11 mouse cellular contexts compared by ENCODE assay signal in genomic region chr16:30515418-30515817, GRCm38 (mm10). TPM values are rescaled to one million over a fixed set of nuclear protein-coding genes. Genes with fewer than 3 reads are reported as not detected.
DNase-seq lines count a peak whose midpoint lies in the region; ATAC-seq lines count a peak whose summit lies in the region.
"Had no signal": no experiment of that assay in that cellular context is flagged by ENCODE, and none has a peak within 500 bp of the region (broad histone marks: within the 10 kb centered on the region; RNA-seq: fewer than 3 reads in every experiment).

No protein-coding gene starts in this region.

- peak; percentile 76 for DNase-seq in CD4-positive, CD25-positive, alpha-beta regulatory T cell, adult 2 months (ENCODE audit: low read depth, low spot score)
- DNase-seq in kidney, postnatal 10 days: peak; percentile 52
- peak; percentile 57 for DNase-seq in 416B (ENCODE audit: low read depth)
- peak; percentile 41 for DNase-seq in embryonic facial prominence, embryonic 10.5 days (ENCODE audit: low spot score)
- no peak for DNase-seq in layer of hippocampus, adult 9-10 months (ENCODE audit: low spot score)
- DNase-seq: adrenal gland, adult 8-10 months had no signal

- H3K27me3 ChIP-seq in kidney, embryonic 14.5 days (ENCODE audit: control insufficient read depth, insufficient read depth, low read length): no peaks in the 10 kb centered on the region
- H3K27me3 ChIP-seq in embryonic facial prominence, embryonic 10.5 days (replicated peaks; ENCODE audit: low read depth, poor library complexity, severe bottlenecking): no peaks in the 10 kb centered on the region
- H3K27me3 ChIP-seq: hindbrain, embryonic 12.5 days; midbrain, embryonic 12.5 days had no signal

- whole genome bisulfite sequencing in kidney, embryonic 14.5 days: 74% methylated on average over 12 of the region's 12 CpGs
- WGBS in embryonic facial prominence, embryonic 10.5 days: 68% methylated on average over 12 of the region's 12 CpGs

- no peak overlapping the region for H3K27ac ChIP-seq in kidney, embryonic 14.5 days (ENCODE audit: low read depth, low read length)
- no peak overlapping the region for H3K27ac ChIP-seq in embryonic facial prominence, embryonic 10.5 days (replicated peaks)
- H3K27ac ChIP-seq: hindbrain, embryonic 12.5 days; midbrain, embryonic 12.5 days had no signal

- H3K9me3 ChIP-seq in kidney, embryonic 14.5 days (ENCODE audit: control insufficient read depth, low read length): peaks cover 5% of the 10 kb centered on the region; the same call in 1 of the 2 replicates
- peaks cover 6% of the 10 kb centered on the region; the same call in 1 of the 2 replicates for H3K9me3 ChIP-seq in embryonic facial prominence, embryonic 10.5 days
- H3K9me3 ChIP-seq: hindbrain, embryonic 12.5 days; midbrain, embryonic 12.5 days had no signal

- no peak overlapping the region for H3K4me3 ChIP-seq in kidney, embryonic 14.5 days (ENCODE audit: low read length)
- no peak overlapping the region for H3K4me3 ChIP-seq in embryonic facial prominence, embryonic 10.5 days
- H3K4me3 ChIP-seq: hindbrain, embryonic 12.5 days; midbrain, embryonic 12.5 days had no signal

- ATAC-seq in CD4-positive, CD25-positive, alpha-beta regulatory T cell, adult 4 months: no peak
- ATAC-seq in kidney, embryonic 14.5 days (ENCODE audit: low FRiP score, low TSS enrichment): no peak
- no peak for ATAC-seq in granulocyte monocyte progenitor cell, adult 5-6 weeks (replicated peaks; ENCODE audit: poor library complexity, severe bottlenecking)

- peaks cover 35% of the 10 kb centered on the region for H3K4me1 ChIP-seq in kidney, embryonic 14.5 days (ENCODE audit: control insufficient read depth, insufficient read depth, low read length)
- peaks cover 28% of the 10 kb centered on the region for H3K4me1 ChIP-seq in embryonic facial prominence, embryonic 10.5 days

- no peaks in the 10 kb centered on the region for H3K36me3 ChIP-seq in kidney, embryonic 14.5 days (ENCODE audit: control insufficient read depth, insufficient read depth, low read length)
- H3K36me3 ChIP-seq in embryonic facial prominence, embryonic 10.5 days (replicated peaks): peaks cover 33% of the 10 kb centered on the region

- H3K4me2 ChIP-seq in kidney, embryonic 14.5 days (replicated peaks; ENCODE audit: low read depth, low read length): no peak overlapping the region
- H3K4me2 ChIP-seq: hindbrain, embryonic 12.5 days; midbrain, embryonic 12.5 days had no signal

- H3K9ac ChIP-seq in kidney, embryonic 14.5 days (ENCODE audit: low read depth, low read length): no peak overlapping the region
- H3K9ac ChIP-seq: hindbrain, embryonic 12.5 days; midbrain, embryonic 12.5 days had no signal

RNA-seq across cellular contexts. Expression of gene Tmem44, which starts 35.2 kb away (rescaled TPM):
- polyA plus RNA-seq in CD4-positive, CD25-positive, alpha-beta regulatory T cell, adult 4 months (2017; shearing (Covaris generic)): under 1 TPM in 1 of 2 experiments, not detected in 1; 0.70 TPM
- 14.1 and 15.1 TPM in 2 replicates for polyA plus RNA-seq in kidney, embryonic 14.5 days (2014; fragmentation: Nextera tagmentation; extraction: Ambion mirVana)
- 25.1 and 25.2 TPM in 2 replicates for polyA plus RNA-seq in embryonic facial prominence, embryonic 10.5 days (2016; fragmentation: Nextera tagmentation; extraction: Ambion mirVana)
- total RNA-seq in granulocyte monocyte progenitor cell, adult 5-6 weeks (2014; fragmentation: Nextera tagmentation): 1.4 TPM in 1 of 2 replicates, not detected in the other
- 0.21 and 0.30 TPM in 2 replicates for total RNA-seq in granulocyte monocyte progenitor cell, adult 5-6 weeks (2017)
